Mouse (Mus musculus) intestine, embryonic 16.5 days (tissue): Measurements from ENCODE around the gene Scd2. TPM values are rescaled to one million over a fixed set of nuclear protein-coding genes. Genes with fewer than 3 reads are reported as not detected.

ENCODE experiments used
- ATAC-seq: fragments of 200-750 bp; cut with Nextera tagmentation; 2 replicates; pipeline ENCODE4 v1.8.0; 2017; ENCODE audit warnings: moderate TSS enrichment, moderate library complexity
- H3K27ac ChIP-seq: fragments of 300-500 bp; sonication (generic); 2 replicates; pipeline ENCODE4 v1.5.1; 2014; ENCODE audit warnings: mild to moderate bottlenecking, low read length
- H3K27me3 ChIP-seq: fragments of 300-500 bp; sonication (generic); replicated peaks from 2 replicates; pipeline ENCODE4 v1.6.1; 2014; ENCODE audit warnings: low read length, control low read depth, mixed read lengths; ENCODE audit not compliant: control insufficient read depth, insufficient read depth
- H3K36me3 ChIP-seq: fragments of 300-500 bp; sonication (generic); 2 replicates; pipeline ENCODE4 v1.6.1; 2014; ENCODE audit warnings: low read length, control low read depth; ENCODE audit not compliant: control insufficient read depth, insufficient read depth
- H3K4me1 ChIP-seq: fragments of 300-500 bp; sonication (generic); 2 replicates; pipeline ENCODE4 v1.6.1; 2014; ENCODE audit warnings: low read length, control low read depth, mixed read lengths; ENCODE audit not compliant: control insufficient read depth, insufficient read depth
- H3K4me2 ChIP-seq: fragments of 300-500 bp; sonication (generic); 2 replicates; pipeline ENCODE4 v1.6.1; 2014; ENCODE audit warnings: low read depth, low read length, control low read depth
- H3K4me3 ChIP-seq: fragments of 300-500 bp; sonication (generic); 2 replicates; pipeline ENCODE4 v1.5.1; 2014; ENCODE audit warnings: mild to moderate bottlenecking, low read length
- H3K9ac ChIP-seq: fragments of 300-500 bp; sonication (generic); 2 replicates; pipeline ENCODE4 v1.6.1; 2014; ENCODE audit warnings: low read depth, low read length
- H3K9me3 ChIP-seq: fragments of 300-500 bp; sonication (generic); 2 replicates; pipeline ENCODE4 v1.6.1; 2016; ENCODE audit warnings: low read length, control low read depth; ENCODE audit not compliant: control insufficient read depth
- WGBS: fragments of 180-500 bp; shearing (Covaris S2); extraction: QIAGEN DNeasy Blood & Tissue Kit; methylation state at CpG from one replicate; pipeline ENCODE4 v1.1.7; 2014; 5-methylcytosine and 5-hydroxymethylcytosine counted together
- polyA plus RNA-seq: library from polyadenylated mRNA; unstranded; fragments of >200 nt; fragmentation: Nextera tagmentation; extraction: Ambion mirVana; gene quantifications from 2 replicates; pipeline ENCODE4 v1.2.1, GENCODE M21; 2015

Gene Scd2
- polyA plus RNA-seq, 1 experiment from 2014 or later = 452 TPM

GRCm38 (mm10) chr19:44282534-44283156 is 10.8 kb upstream of the Scd2 start:
- H3K4me1 ChIP-seq = peaks cover 42% of the 10 kb centered on the region
- 21% methylated on average over 9 of the region's 9 CpGs for WGBS

GRCm38 (mm10) chr19:44283157-44284024 is 10.1 kb upstream of the Scd2 start:
- H3K4me3 ChIP-seq = peak overlapping the region; percentile 41
- H3K27me3 ChIP-seq = no peaks in the 10 kb centered on the region
- no peaks in the 10 kb centered on the region for H3K9me3 ChIP-seq
- peak overlapping the region; percentile 67 for H3K4me2 ChIP-seq
- ATAC-seq = no peak
- H3K27ac ChIP-seq = peak overlapping the region; percentile 98
- H3K9ac ChIP-seq = peak overlapping the region; percentile 64
- no peaks in the 10 kb centered on the region for H3K36me3 ChIP-seq
- WGBS = 26% methylated on average over 15 of the region's 15 CpGs
- H3K4me1 ChIP-seq = peaks cover 42% of the 10 kb centered on the region

More at GRCm38 (mm10) chr19:44282534-44283156, 10.8 kb upstream of the Scd2 start:
- Histone ChIP-seq H3K27me3 (no peaks in the 10 kb centered on the region), H3K27ac (peak overlapping the region; percentile 98), H3K9ac (peak overlapping the region; percentile 58), H3K4me3 (no peak overlapping the region), H3K9me3 (no peaks in the 10 kb centered on the region), H3K36me3 (no peaks in the 10 kb centered on the region), H3K4me2 (peak overlapping the region; percentile 32)
- no peak for ATAC-seq

- peak; percentile 99 for ATAC-seq
- Histone ChIP-seq H3K27me3 (no peaks in the 10 kb centered on the region), H3K9ac (peak overlapping the region; percentile 78), H3K9me3 (no peaks in the 10 kb centered on the region), H3K4me1 (peaks cover 42% of the 10 kb centered on the region), H3K4me2 (peak overlapping the region; percentile 67), H3K4me3 (peak overlapping the region; percentile 41), H3K36me3 (no peaks in the 10 kb centered on the region), H3K27ac (peak overlapping the region; percentile 98)
- 0% methylated on average over 38 of the region's 38 CpGs for WGBS
Measured at GRCm38 (mm10) chr19:44284025-44284695, 9.3 kb upstream of the Scd2 start.

- H3K4me2 ChIP-seq = peak overlapping the region; percentile 67
- no peaks in the 10 kb centered on the region for H3K9me3 ChIP-seq
- WGBS = 3% methylated on average over 11 of the region's 11 CpGs
- H3K36me3 ChIP-seq = no peaks in the 10 kb centered on the region
- peak overlapping the region; percentile 41 for H3K4me3 ChIP-seq
- no peaks in the 10 kb centered on the region for H3K27me3 ChIP-seq
- ATAC-seq = peak; percentile 61
- H3K9ac ChIP-seq = peak overlapping the region; percentile 78
- peaks cover 46% of the 10 kb centered on the region for H3K4me1 ChIP-seq
- peak overlapping the region; percentile 98 for H3K27ac ChIP-seq
Measured at GRCm38 (mm10) chr19:44284723-44285122, 8.8 kb upstream of the Scd2 start.

GRCm38 (mm10) chr19:44285554-44285953 is 7.9 kb upstream of the Scd2 start:
- no peaks in the 10 kb centered on the region for H3K9me3 ChIP-seq
- H3K4me2 ChIP-seq = no peak overlapping the region
- peaks cover 48% of the 10 kb centered on the region for H3K4me1 ChIP-seq
- no peaks in the 10 kb centered on the region for H3K36me3 ChIP-seq
- no peak overlapping the region for H3K4me3 ChIP-seq
- H3K9ac ChIP-seq = no peak overlapping the region
- no peak for ATAC-seq
- H3K27ac ChIP-seq = no peak overlapping the region
- 96% methylated on average over 8 of the region's 8 CpGs for WGBS
- H3K27me3 ChIP-seq = no peaks in the 10 kb centered on the region

GRCm38 (mm10) chr19:44286109-44286508 is 7.4 kb upstream of the Scd2 start:
- no peak overlapping the region for H3K4me2 ChIP-seq
- peaks cover 43% of the 10 kb centered on the region for H3K4me1 ChIP-seq
- 28% methylated on average over 2 of the region's 2 CpGs for WGBS
- no peak overlapping the region for H3K9ac ChIP-seq
- ATAC-seq = no peak
- H3K27me3 ChIP-seq = no peaks in the 10 kb centered on the region
- no peaks in the 10 kb centered on the region for H3K36me3 ChIP-seq
- no peaks in the 10 kb centered on the region for H3K9me3 ChIP-seq
- H3K27ac ChIP-seq = no peak overlapping the region
- no peak overlapping the region for H3K4me3 ChIP-seq

GRCm38 (mm10) chr19:44287415-44288110 is 5.9 kb upstream of the Scd2 start:
- Histone ChIP-seq H3K27me3 (no peaks in the 10 kb centered on the region), H3K27ac (no peak overlapping the region), H3K4me2 (no peak overlapping the region), H3K36me3 (no peaks in the 10 kb centered on the region), H3K9me3 (no peaks in the 10 kb centered on the region), H3K4me1 (peaks cover 44% of the 10 kb centered on the region), H3K9ac (no peak overlapping the region), H3K4me3 (no peak overlapping the region)
- ATAC-seq = no peak
- 69% methylated on average over 11 of the region's 11 CpGs for WGBS

GRCm38 (mm10) chr19:44292083-44292482 is 1.4 kb upstream of the Scd2 start:
- H3K27ac ChIP-seq = peak overlapping the region; percentile 99
- H3K9ac ChIP-seq = no peak overlapping the region
- 0 out of 2 replicates have a peak, but pooled peaks cover 8% of the 10 kb centered on the region for H3K36me3 ChIP-seq
- H3K9me3 ChIP-seq = no peaks in the 10 kb centered on the region
- peak overlapping the region; percentile 85; the same call in 1 of the 2 replicates for H3K4me2 ChIP-seq
- H3K4me3 ChIP-seq = no peak overlapping the region
- no peaks in the 10 kb centered on the region for H3K27me3 ChIP-seq
- 78% methylated on average over 2 of the region's 2 CpGs for WGBS
- ATAC-seq = no peak
- peaks cover 29% of the 10 kb centered on the region for H3K4me1 ChIP-seq
